Mouse (Mus musculus) heart, embryonic 16.5 days (tissue): ENCODE results near the gene Cfap157. TPM values are rescaled to one million over a fixed set of nuclear protein-coding genes. Genes with fewer than 3 reads are reported as not detected.
A peak's percentile ranks its signal among the peaks of the same experiment; 100 is the strongest.

ENCODE experiments used
- ATAC-seq: fragments of 200-750 bp; cut with Nextera tagmentation; replicated peaks from 2 replicates; pipeline ENCODE4 v1.8.0; 2017; ENCODE audit warnings: moderate number of reproducible peaks; ENCODE audit not compliant: insufficient read depth, low FRiP score; ENCODE audit errors: extremely low read depth
- H3K27ac ChIP-seq: fragments of 300-500 bp; sonication (generic); 2 replicates; pipeline ENCODE4 v1.5.1; 2014; ENCODE audit warnings: mild to moderate bottlenecking, low read length, control low read depth, moderate library complexity
- H3K27me3 ChIP-seq: fragments of 300-500 bp; sonication (generic); 2 replicates; pipeline ENCODE4 v1.6.1; 2014; ENCODE audit warnings: low read length, mixed read lengths; ENCODE audit not compliant: control insufficient read depth, insufficient read depth
- H3K36me3 ChIP-seq: fragments of 300-500 bp; sonication (generic); 2 replicates; pipeline ENCODE4 v1.6.1; 2014; ENCODE audit not compliant: control insufficient read depth, insufficient read depth
- H3K4me1 ChIP-seq: fragments of 300-500 bp; sonication (generic); 2 replicates; pipeline ENCODE4 v1.6.1; 2014; ENCODE audit warnings: low read length, mixed read lengths; ENCODE audit not compliant: control insufficient read depth, insufficient read depth
- H3K4me2 ChIP-seq: fragments of 300-500 bp; sonication (generic); 2 replicates; pipeline ENCODE4 v1.6.1; 2014; ENCODE audit warnings: low read depth, mild to moderate bottlenecking, control low read depth, low read length
- H3K4me3 ChIP-seq: fragments of 300-500 bp; sonication (generic); 2 replicates; pipeline ENCODE4 v1.5.1; 2014; ENCODE audit warnings: mild to moderate bottlenecking, control low read depth, low read length
- H3K9ac ChIP-seq: fragments of 300-500 bp; sonication (generic); 2 replicates; pipeline ENCODE4 v1.6.1; 2014; ENCODE audit warnings: low read length, control low read depth
- H3K9me3 ChIP-seq: fragments of 300-500 bp; sonication (generic); replicated peaks from 2 replicates; pipeline ENCODE4 v1.6.1; 2016; ENCODE audit warnings: low read length; ENCODE audit not compliant: control insufficient read depth
- WGBS: fragments of 180-500 bp; shearing (Covaris S2); extraction: QIAGEN DNeasy Blood & Tissue Kit; methylation state at CpG from one replicate; pipeline ENCODE4 v1.1.7; 2014; 5-methylcytosine and 5-hydroxymethylcytosine counted together
- polyA plus RNA-seq: library from polyadenylated mRNA; unstranded; fragments of >200 nt; fragmentation: Nextera tagmentation; extraction: Ambion mirVana; gene quantifications from 2 replicates; pipeline ENCODE4 v1.2.1, GENCODE M21; 2015

Cfap157 gene
- polyA plus RNA-seq, 1 experiment from 2014 or later: 0.53 TPM

DNA sequence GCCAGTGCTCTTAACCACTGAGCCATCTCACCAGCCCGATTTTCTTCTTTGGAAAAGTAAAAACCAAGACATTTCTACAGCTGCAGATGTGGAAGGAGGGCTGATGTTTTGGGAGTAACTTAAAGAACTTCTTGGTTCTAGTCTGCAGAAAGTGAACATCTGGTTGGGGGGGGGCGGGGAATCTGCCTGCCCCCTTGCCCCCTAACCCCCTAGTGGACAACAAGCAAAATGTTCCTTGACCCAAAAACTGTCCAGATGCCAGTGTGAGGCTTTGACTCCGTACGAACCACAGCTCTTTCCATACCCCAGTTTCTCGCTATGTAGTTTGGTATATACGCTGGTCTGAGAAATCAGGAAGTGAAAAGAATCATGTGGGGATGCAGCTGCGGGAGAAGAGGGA is 34.0 kb downstream of the Cfap157 start:
- 71% methylated on average over 7 of the region's 7 CpGs for WGBS
- H3K4me3 ChIP-seq: no peak overlapping the region
- H3K4me1 ChIP-seq: peaks cover 2% of the 10 kb centered on the region; the same call in 1 of the 2 replicates
- H3K4me2 ChIP-seq: no peak overlapping the region
- H3K27me3 ChIP-seq: no peaks in the 10 kb centered on the region
- no peak overlapping the region for H3K27ac ChIP-seq
- no peaks in the 10 kb centered on the region for H3K9me3 ChIP-seq
- peaks cover 19% of the 10 kb centered on the region; the same call in 1 of the 2 replicates for H3K36me3 ChIP-seq
- no peak for ATAC-seq
- no peak overlapping the region for H3K9ac ChIP-seq

DNA sequence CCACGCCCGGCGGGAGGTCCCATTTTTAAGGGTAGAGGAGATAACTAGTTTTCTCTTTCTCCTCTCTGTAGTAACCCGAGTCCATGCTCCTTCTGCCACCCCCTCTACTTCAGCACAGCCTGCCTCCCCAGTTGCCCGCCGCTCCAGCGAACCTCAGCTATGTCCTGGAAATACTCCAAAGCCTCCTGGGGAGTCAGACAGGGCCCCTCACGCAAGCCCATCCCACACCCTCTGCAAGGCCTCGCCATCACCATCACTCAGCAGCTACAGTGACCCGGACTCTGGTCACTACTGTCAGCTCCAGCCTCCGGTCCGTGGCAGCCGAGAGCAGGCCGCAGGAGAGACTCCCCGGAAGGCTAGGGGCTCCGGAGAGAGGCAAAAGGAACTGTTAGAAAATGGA is 35.1 kb downstream of the Cfap157 start:
- peaks cover 2% of the 10 kb centered on the region; the same call in 1 of the 2 replicates for H3K4me1 ChIP-seq
- H3K27me3 ChIP-seq: no peaks in the 10 kb centered on the region
- 77% methylated on average over 16 of the region's 16 CpGs for WGBS
- H3K4me2 ChIP-seq: no peak overlapping the region
- H3K36me3 ChIP-seq: peaks cover 11% of the 10 kb centered on the region; the same call in 1 of the 2 replicates
- H3K4me3 ChIP-seq: no peak overlapping the region
- H3K9ac ChIP-seq: no peak overlapping the region
- H3K27ac ChIP-seq: no peak overlapping the region
- H3K9me3 ChIP-seq: no peaks in the 10 kb centered on the region
- ATAC-seq: no peak

DNA sequence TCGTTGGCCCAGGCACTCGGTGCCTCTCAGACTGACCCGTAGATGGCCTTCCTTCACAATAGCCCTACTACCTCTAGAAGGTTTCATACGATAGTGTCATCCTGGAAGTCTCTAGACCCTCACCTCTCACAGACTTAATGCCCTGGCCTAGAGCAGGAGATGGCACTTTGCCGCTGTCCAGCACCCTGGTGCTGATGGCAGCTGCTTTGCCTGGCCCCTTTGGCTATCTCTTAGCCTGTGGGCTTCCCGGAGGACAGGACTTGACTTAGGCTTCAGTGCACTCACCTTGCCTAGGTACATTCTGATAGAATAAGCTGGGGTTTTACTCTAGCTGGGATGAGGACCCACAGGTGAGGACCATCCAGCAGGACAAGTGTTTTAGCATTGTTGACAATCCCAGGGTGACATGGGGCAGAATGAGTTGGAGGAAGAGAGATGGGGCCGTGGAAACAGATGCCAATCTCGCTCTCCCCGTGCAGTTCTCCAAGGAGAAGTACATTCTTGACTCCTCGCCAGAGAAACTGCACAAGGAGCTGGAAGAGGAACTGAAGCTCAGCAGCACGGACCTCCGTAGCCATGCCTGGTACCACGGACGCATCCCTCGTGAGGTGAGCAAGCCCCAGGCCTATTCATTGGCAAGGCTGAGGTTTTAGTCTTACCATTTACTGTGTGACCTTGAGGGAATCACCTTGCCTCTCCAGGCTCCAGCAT is 39.8 kb downstream of the Cfap157 start:
- 59% methylated on average over 15 of the region's 15 CpGs for WGBS
- ATAC-seq: no peak
- H3K4me3 ChIP-seq: no peak overlapping the region
- peaks cover 11% of the 10 kb centered on the region for H3K4me1 ChIP-seq
- H3K4me2 ChIP-seq: no peak overlapping the region
- H3K9ac ChIP-seq: no peak overlapping the region
- H3K27ac ChIP-seq: no peak overlapping the region
- peaks cover 6% of the 10 kb centered on the region; the same call in 1 of the 2 replicates for H3K36me3 ChIP-seq
- H3K9me3 ChIP-seq: no peaks in the 10 kb centered on the region
- H3K27me3 ChIP-seq: peaks cover 28% of the 10 kb centered on the region

DNA sequence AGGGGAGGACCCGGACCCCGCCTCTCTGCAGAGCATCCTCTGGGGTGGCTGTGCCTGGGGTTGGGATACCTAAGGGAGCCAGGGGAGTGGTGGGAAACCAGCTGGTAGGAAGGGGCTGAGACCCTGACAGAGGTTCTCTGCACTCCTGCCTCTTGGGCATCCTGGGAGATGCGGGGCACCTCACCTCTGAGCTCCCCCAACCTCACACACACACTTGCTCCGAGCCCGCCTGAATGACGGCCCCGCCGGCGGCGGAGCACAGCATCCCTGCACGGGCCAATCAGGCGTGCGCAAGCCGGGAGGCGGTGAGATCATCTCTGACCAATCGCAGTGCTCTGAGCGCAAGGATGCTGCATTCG is 42.1 kb downstream of the Cfap157 start:
- Histone ChIP-seq H3K4me1 (peaks cover 11% of the 10 kb centered on the region), H3K27me3 (peaks cover 28% of the 10 kb centered on the region), H3K4me3 (peak overlapping the region; percentile 53), H3K36me3 (0 out of 2 replicates have a peak, but pooled peaks cover 4% of the 10 kb centered on the region), H3K27ac (no peak overlapping the region), H3K9ac (no peak overlapping the region), H3K4me2 (peak overlapping the region; percentile 75; the same call in 1 of the 2 replicates), H3K9me3 (no peaks in the 10 kb centered on the region)
- no peak for ATAC-seq
- 16% methylated on average over 18 of the region's 18 CpGs for WGBS

DNA sequence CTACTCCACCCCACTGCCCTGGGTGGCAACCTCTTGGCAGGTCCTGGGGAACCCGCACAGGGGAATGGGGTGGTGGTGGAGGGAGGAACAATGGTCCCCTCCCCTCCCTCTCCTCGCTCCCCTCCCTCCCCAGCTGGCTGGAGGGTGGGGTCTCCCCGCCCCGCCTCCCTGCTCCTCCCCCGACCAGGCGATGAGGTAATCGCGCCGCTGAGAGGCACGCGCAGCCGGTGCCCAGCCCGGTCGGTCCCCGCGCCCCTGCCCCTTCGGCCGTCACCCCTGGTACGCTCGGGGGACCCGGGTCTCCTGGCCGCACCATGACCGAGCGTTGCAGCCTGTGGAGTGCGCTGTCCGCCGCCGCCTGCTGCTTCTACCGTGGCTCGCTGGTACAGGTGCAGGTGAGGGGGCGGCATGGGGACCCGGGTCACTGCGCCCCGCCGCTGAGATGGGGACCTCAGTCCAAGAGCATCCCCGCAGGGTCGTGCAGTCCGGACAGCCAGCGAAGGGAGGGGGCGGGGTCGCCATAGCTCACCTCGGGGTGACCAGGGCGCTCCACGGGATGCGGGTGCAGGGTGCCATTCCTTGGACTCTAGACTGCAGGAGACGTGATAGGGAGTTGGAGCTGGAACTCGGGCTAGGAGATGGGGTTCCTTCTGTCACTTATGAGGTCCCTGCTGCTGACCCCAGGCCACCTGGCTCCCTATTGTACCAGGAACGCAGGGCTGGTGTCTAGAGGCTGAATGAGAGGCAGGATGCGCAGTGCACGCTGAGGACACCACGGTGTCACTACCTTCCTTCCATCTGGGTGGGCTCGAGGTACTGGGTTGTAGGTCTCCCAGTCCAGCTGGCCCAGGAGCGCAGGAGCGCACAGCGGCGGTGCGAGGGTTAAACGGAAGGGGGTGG is 42.7 kb downstream of the Cfap157 start:
- no peaks in the 10 kb centered on the region for H3K9me3 ChIP-seq
- H3K4me2 ChIP-seq: peak overlapping the region; percentile 75
- H3K4me3 ChIP-seq: peak overlapping the region; percentile 53
- WGBS: 11% methylated on average over 44 of the region's 58 CpGs
- H3K27ac ChIP-seq: no peak overlapping the region
- H3K27me3 ChIP-seq: peaks cover 28% of the 10 kb centered on the region
- H3K36me3 ChIP-seq: no peaks in the 10 kb centered on the region
- peaks cover 11% of the 10 kb centered on the region for H3K4me1 ChIP-seq
- peak; percentile 56 for ATAC-seq
- H3K9ac ChIP-seq: peak overlapping the region; percentile 65

DNA sequence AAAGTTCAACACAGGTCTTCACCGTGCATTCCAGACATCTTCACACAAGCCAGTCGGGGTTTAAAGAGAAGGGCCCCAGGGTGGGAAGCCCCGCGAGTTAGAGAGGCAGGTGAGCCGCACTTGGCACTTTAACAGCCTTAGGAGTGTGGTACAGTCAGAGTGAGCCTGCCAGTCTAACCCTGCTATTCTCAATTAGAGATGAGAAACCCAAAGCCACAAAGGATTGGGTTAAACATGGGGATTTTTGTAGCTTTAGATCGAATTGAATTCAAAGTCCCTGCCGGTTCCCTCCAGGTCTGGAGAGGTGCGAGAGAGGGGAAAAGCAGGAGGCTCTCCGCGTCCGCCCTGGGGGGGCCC is 43.3 kb downstream of the Cfap157 start, which contains the start of gene 6330409D20Rik:
6330409D20Rik (minus strand) TSS at position 101 of the 357 bp plus-strand sequence.
- no peak for ATAC-seq

DNA sequence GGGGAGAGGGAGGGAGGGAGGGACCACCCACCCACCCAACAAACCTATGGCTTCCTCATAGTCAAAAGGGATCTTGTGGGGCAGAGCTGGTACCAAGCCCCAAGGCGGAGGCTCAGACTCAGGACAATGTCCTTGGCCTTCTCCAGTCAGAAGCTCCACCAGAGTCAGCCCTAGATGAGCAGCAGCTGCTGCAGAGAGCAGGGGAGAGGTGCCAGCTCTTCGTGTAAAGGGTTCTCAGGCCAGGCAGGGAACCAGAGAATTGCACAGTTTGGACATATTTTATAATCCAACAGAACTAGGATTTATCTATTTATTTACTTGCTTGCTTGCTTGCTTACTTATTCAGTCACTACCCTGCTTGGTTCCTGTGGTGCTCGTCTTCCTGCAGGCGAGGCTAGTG is 44.9 kb downstream of the Cfap157 start:
- Histone ChIP-seq H3K4me2 (no peak overlapping the region), H3K36me3 (no peaks in the 10 kb centered on the region), H3K27ac (no peak overlapping the region), H3K9ac (no peak overlapping the region), H3K4me1 (peaks cover 11% of the 10 kb centered on the region), H3K4me3 (no peak overlapping the region), H3K9me3 (no peaks in the 10 kb centered on the region), H3K27me3 (peaks cover 28% of the 10 kb centered on the region)
- ATAC-seq: no peak
- WGBS: 69% methylated on average over 4 of the region's 4 CpGs

More for the DNA sequence above, 43.3 kb downstream of the Cfap157 start, which contains the start of gene 6330409D20Rik:
- 19% methylated on average over 11 of the region's 11 CpGs for WGBS
- Histone ChIP-seq H3K27me3 (peaks cover 28% of the 10 kb centered on the region), H3K4me3 (peak within 1 kb of the TSS; percentile 53), H3K4me1 (peaks cover 11% of the 10 kb centered on the region), H3K36me3 (no peaks in the 10 kb centered on the region), H3K27ac (no peak within 1 kb of the TSS), H3K4me2 (peak within 1 kb of the TSS; percentile 75), H3K9me3 (no peaks in the 10 kb centered on the region), H3K9ac (peak within 1 kb of the TSS; percentile 65)

DNA sequence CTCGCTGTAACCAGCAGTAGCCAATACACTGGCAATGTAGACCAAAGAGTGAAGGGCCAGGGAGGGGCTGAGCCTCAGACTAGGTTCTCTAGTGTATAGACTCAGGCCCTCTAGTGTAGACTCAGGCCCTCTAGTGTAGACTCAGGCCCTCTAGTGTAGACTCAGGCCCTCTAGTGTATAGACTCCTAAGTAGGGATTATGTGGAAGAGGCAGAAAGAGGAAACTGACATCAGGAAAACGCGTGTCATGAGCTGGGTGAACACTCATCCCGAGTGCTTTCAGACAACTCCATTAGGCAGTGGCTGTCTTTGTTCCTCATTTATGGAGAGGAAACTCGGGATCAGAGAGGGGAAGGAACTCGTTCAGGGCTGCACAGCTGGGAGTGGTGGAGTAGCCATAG is 47.2 kb downstream of the Cfap157 start:
- Histone ChIP-seq H3K4me3 (no peak overlapping the region), H3K4me2 (no peak overlapping the region), H3K4me1 (peaks cover 22% of the 10 kb centered on the region), H3K36me3 (no peaks in the 10 kb centered on the region), H3K9ac (no peak overlapping the region), H3K27ac (0 out of 2 replicates have a peak overlapping the region, but pooled peaks have one; percentile 19), H3K27me3 (peaks cover 15% of the 10 kb centered on the region), H3K9me3 (no peaks in the 10 kb centered on the region)
- no peak for ATAC-seq
- 46% methylated on average over 6 of the region's 6 CpGs for WGBS
